ENCODE assay signal across 10 mouse cellular contexts in the genomic region with DNA sequence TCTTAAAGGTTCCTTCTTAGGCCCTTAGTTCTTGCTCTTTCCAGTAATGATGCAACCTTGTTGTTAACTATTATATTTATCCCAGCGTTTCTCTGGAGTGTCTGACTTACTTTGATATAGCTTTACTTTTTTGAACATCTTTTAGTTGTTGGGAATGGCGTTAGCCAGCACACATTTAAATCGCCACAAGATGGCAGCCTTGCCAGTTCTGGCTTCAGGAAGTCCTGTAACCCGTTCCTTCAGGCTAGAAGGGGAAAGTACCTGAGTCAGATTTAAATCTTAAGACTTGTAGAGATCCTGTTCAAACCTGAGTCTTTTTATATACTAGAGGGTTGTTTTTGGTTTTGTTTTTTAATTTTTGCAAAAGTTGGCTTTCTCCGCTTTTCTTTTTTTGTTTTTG. TPM values are rescaled to one million over a fixed set of nuclear protein-coding genes. Genes with fewer than 3 reads are reported as not detected.
DNase-seq lines count a peak whose midpoint lies in the region; ATAC-seq lines count a peak whose summit lies in the region.
"Had no signal": no experiment of that assay in that cellular context is flagged by ENCODE, and none has a peak within 500 bp of the region (broad histone marks: within the 10 kb centered on the region; RNA-seq: fewer than 3 reads in every experiment).

No protein-coding gene starts in this region.

- H3K9me3 ChIP-seq in hindbrain, embryonic 11.5 days (ENCODE audit: control insufficient read depth, low read length): no peaks in the 10 kb centered on the region
- no peaks in the 10 kb centered on the region; the same call in 1 of the 2 replicates for H3K9me3 ChIP-seq in hindbrain, embryonic 13.5 days
- H3K9me3 ChIP-seq in embryonic facial prominence, embryonic 11.5 days (replicated peaks; ENCODE audit: control insufficient read depth, low read length): no peaks in the 10 kb centered on the region
- H3K9me3 ChIP-seq in limb, embryonic 10.5 days (replicated peaks): no peaks in the 10 kb centered on the region
- H3K9me3 ChIP-seq: embryonic facial prominence, embryonic 15.5 days had no signal

- peak; percentile 79 for DNase-seq in hindbrain, embryonic 11.5 days (ENCODE audit: low spot score)
- peak; percentile 84 for DNase-seq in ZHBTc4 (ENCODE audit: low read depth, low spot score)
- peak; percentile 84 for DNase-seq in embryonic facial prominence, embryonic 11.5 days (ENCODE audit: low spot score)
- peak; percentile 49 for DNase-seq in hindlimb bud, embryonic 11.5 days (ENCODE audit: extremely low spot score, low read depth, low spot score)
- DNase-seq in limb, embryonic 10.5 days (ENCODE audit: low spot score): peak; percentile 62
- peak; percentile 65 to 67 for DNase-seq in thymus, postnatal 36 days

- no peak overlapping the region for H3K4me3 ChIP-seq in hindbrain, embryonic 11.5 days (ENCODE audit: low read depth, low read length)
- no peak overlapping the region for H3K4me3 ChIP-seq in hindbrain, embryonic 13.5 days
- H3K4me3 ChIP-seq in embryonic facial prominence, embryonic 11.5 days (ENCODE audit: low read depth, low read length): no peak overlapping the region
- no peak overlapping the region for H3K4me3 ChIP-seq in limb, embryonic 10.5 days
- H3K4me3 ChIP-seq: embryonic facial prominence, embryonic 15.5 days; megakaryocyte, embryonic 14.5 days had no signal

- H3K36me3 ChIP-seq in hindbrain, embryonic 11.5 days (ENCODE audit: control insufficient read depth, insufficient read depth, low read length): no peaks in the 10 kb centered on the region
- no peaks in the 10 kb centered on the region for H3K36me3 ChIP-seq in hindbrain, embryonic 13.5 days
- H3K36me3 ChIP-seq in embryonic facial prominence, embryonic 11.5 days (replicated peaks; ENCODE audit: control insufficient read depth, insufficient read depth, low read depth, low read length): no peaks in the 10 kb centered on the region
- no peaks in the 10 kb centered on the region for H3K36me3 ChIP-seq in limb, embryonic 10.5 days
- H3K36me3 ChIP-seq: embryonic facial prominence, embryonic 15.5 days had no signal

- H3K9ac ChIP-seq in hindbrain, embryonic 11.5 days (ENCODE audit: low read depth, low read length): no peak overlapping the region
- H3K9ac ChIP-seq in hindbrain, embryonic 13.5 days: no peak overlapping the region
- H3K9ac ChIP-seq in embryonic facial prominence, embryonic 11.5 days (replicated peaks; ENCODE audit: low read length): no peak overlapping the region
- H3K9ac ChIP-seq: embryonic facial prominence, embryonic 15.5 days had no signal

- H3K4me1 ChIP-seq in hindbrain, embryonic 11.5 days (replicated peaks; ENCODE audit: control insufficient read depth, insufficient read depth, low read length): no peaks in the 10 kb centered on the region
- H3K4me1 ChIP-seq in hindbrain, embryonic 13.5 days (replicated peaks): no peaks in the 10 kb centered on the region
- no peaks in the 10 kb centered on the region for H3K4me1 ChIP-seq in embryonic facial prominence, embryonic 11.5 days (ENCODE audit: control insufficient read depth, insufficient read depth, low read length)
- no peaks in the 10 kb centered on the region for H3K4me1 ChIP-seq in limb, embryonic 10.5 days
- H3K4me1 ChIP-seq: embryonic facial prominence, embryonic 15.5 days had no signal

- H3K27me3 ChIP-seq in hindbrain, embryonic 11.5 days (ENCODE audit: control insufficient read depth, insufficient read depth, low read length): no peaks in the 10 kb centered on the region
- no peaks in the 10 kb centered on the region for H3K27me3 ChIP-seq in hindbrain, embryonic 13.5 days
- H3K27me3 ChIP-seq in embryonic facial prominence, embryonic 11.5 days (ENCODE audit: control insufficient read depth, insufficient read depth, low read length): no peaks in the 10 kb centered on the region
- H3K27me3 ChIP-seq in limb, embryonic 10.5 days (ENCODE audit: low read depth, poor library complexity, severe bottlenecking): no peaks in the 10 kb centered on the region
- H3K27me3 ChIP-seq: embryonic facial prominence, embryonic 15.5 days; megakaryocyte, embryonic 14.5 days had no signal

- 12% methylated on average over 5 of the region's 5 CpGs for WGBS in hindbrain, embryonic 11.5 days
- WGBS in hindbrain, embryonic 13.5 days: 16% methylated on average over 5 of the region's 5 CpGs
- WGBS in embryonic facial prominence, embryonic 11.5 days: 18% methylated on average over 5 of the region's 5 CpGs
- WGBS in limb, embryonic 10.5 days: 23% methylated on average over 5 of the region's 5 CpGs

- no peak overlapping the region for H3K4me2 ChIP-seq in hindbrain, embryonic 11.5 days (replicated peaks; ENCODE audit: low read depth, low read length)
- no peak overlapping the region for H3K4me2 ChIP-seq in hindbrain, embryonic 13.5 days
- H3K4me2 ChIP-seq in embryonic facial prominence, embryonic 11.5 days (ENCODE audit: low read depth, low read length): no peak overlapping the region
- H3K4me2 ChIP-seq: embryonic facial prominence, embryonic 15.5 days had no signal

- no peak; the same call in 1 of the 2 replicates for ATAC-seq in hindbrain, embryonic 11.5 days (ENCODE audit: low FRiP score)
- ATAC-seq in hindbrain, embryonic 13.5 days (ENCODE audit: low FRiP score): no peak
- no peak for ATAC-seq in embryonic facial prominence, embryonic 11.5 days (replicated peaks; ENCODE audit: insufficient number of reproducible peaks, low FRiP score, low TSS enrichment, low read depth)
- ATAC-seq in monocyte, adult 5-6 weeks (replicated peaks; ENCODE audit: insufficient number of reproducible peaks, low FRiP score, low TSS enrichment, poor library complexity, severe bottlenecking): peak; percentile 67

- no peak overlapping the region for H3K27ac ChIP-seq in hindbrain, embryonic 11.5 days (ENCODE audit: low read depth, low read length)
- H3K27ac ChIP-seq in hindbrain, embryonic 13.5 days: no peak overlapping the region
- H3K27ac ChIP-seq in embryonic facial prominence, embryonic 11.5 days (replicated peaks; ENCODE audit: low read depth, low read length): no peak overlapping the region
- no peak overlapping the region for H3K27ac ChIP-seq in limb, embryonic 10.5 days
- H3K27ac ChIP-seq: embryonic facial prominence, embryonic 15.5 days had no signal

RNA-seq across cellular contexts. Expression of gene Cap1, which starts 12.5 kb away (rescaled TPM):
- polyA plus RNA-seq in hindbrain, embryonic 11.5 days (2014; fragmentation: Nextera tagmentation; extraction: Ambion mirVana): 71.5 and 73.4 TPM in 2 replicates
- 76.0 and 82.5 TPM in 2 replicates for polyA plus RNA-seq in hindbrain, embryonic 13.5 days (2015; fragmentation: Nextera tagmentation; extraction: Ambion mirVana)
- 68.8 and 70.1 TPM in 2 replicates for polyA plus RNA-seq in embryonic facial prominence, embryonic 11.5 days (2014; fragmentation: Nextera tagmentation; extraction: Ambion mirVana)
- 45.3 and 46.5 TPM in 2 replicates for polyA plus RNA-seq in limb, embryonic 10.5 days (2016; fragmentation: Nextera tagmentation; extraction: Ambion mirVana)
- total RNA-seq in monocyte, adult 5-6 weeks (2017): 562 to 797 TPM (median 623 TPM) in 3 replicates
